Mouse (Mus musculus) kidney, adult 2 months (tissue): Measurements from ENCODE around the gene Sdk2. TPM values are rescaled to one million over a fixed set of nuclear protein-coding genes. Genes with fewer than 3 reads are reported as not detected.

ENCODE experiments used
- DNase-seq: peaks from one replicate; pipeline ENCODE4 v3.0.0; 2021
- H3K27ac ChIP-seq: fragments of 200-500 bp; 2 replicates; pipeline ENCODE4 v1.5.1; 2012; ENCODE audit warnings: low read depth, low read length, control low read depth, inconsistent platforms; ENCODE audit not compliant: insufficient read depth
- H3K27me3 ChIP-seq: fragments of 200-500 bp; replicated peaks from 2 replicates; pipeline ENCODE4 v1.6.1; 2012; ENCODE audit warnings: mild to moderate bottlenecking, moderate library complexity, low read length, inconsistent platforms; ENCODE audit not compliant: control insufficient read depth, insufficient read depth
- H3K36me3 ChIP-seq: fragments of 200-500 bp; 2 replicates; pipeline ENCODE4 v1.6.1; 2012; ENCODE audit warnings: mild to moderate bottlenecking, moderate library complexity, low read length, inconsistent platforms; ENCODE audit not compliant: control insufficient read depth, insufficient read depth
- H3K4me1 ChIP-seq: fragments of 200-500 bp; 2 replicates; pipeline ENCODE4 v1.6.1; 2011; ENCODE audit warnings: low read length; ENCODE audit not compliant: control insufficient read depth, insufficient read depth
- H3K4me3 ChIP-seq: fragments of 200-500 bp; 2 replicates; pipeline ENCODE4 v1.5.1; 2011; ENCODE audit warnings: mild to moderate bottlenecking, low read depth, low read length, control low read depth; ENCODE audit not compliant: insufficient read depth
- CTCF ChIP-seq: fragments of 200-500 bp; conservative IDR thresholded peaks from 2 replicates; pipeline ENCODE4 v1.5.1; 2011; ENCODE audit warnings: low read depth, mild to moderate bottlenecking, control low read depth, low read length, moderate library complexity, mixed read lengths; ENCODE audit not compliant: insufficient read depth, insufficient read length
- POLR2A ChIP-seq: fragments of 200-500 bp; IDR thresholded peaks from one replicate; pipeline ENCODE4 v1.6.1; 2011; ENCODE audit warnings: low read depth, low read length, control low read depth
- WGBS: fragments of 180-500 bp; shearing (Covaris S2); methylation state at CpG from one replicate; pipeline ENCODE4 v1.1.7; 2018; 5-methylcytosine and 5-hydroxymethylcytosine counted together
- polyA plus RNA-seq: library from polyadenylated mRNA; depleted of rRNA; stranded (reverse); fragments of >200 nt; gene quantifications from 2 replicates; pipeline ENCODE4 v1.2.3, GENCODE M21; 2012

Sdk2 gene
- polyA plus RNA-seq, 1 experiment = 0.63 TPM

- DNase-seq = no peak
- TF ChIP-seq CTCF = no peak
- no peak for TF ChIP-seq POLR2A
- Histone ChIP-seq H3K36me3 (no peaks in the 10 kb centered on the region), H3K4me1 (no peaks in the 10 kb centered on the region), H3K27me3 (no peaks in the 10 kb centered on the region), H3K27ac (no peak overlapping the region), H3K4me3 (no peak overlapping the region)
- 67% methylated on average over 7 of the region's 7 CpGs for WGBS
Measured at GRCm38 (mm10) chr11:113932909-113933308, 133.9 kb downstream of the Sdk2 start.

- H3K36me3 ChIP-seq = no peaks in the 10 kb centered on the region
- no peak for DNase-seq
- H3K4me1 ChIP-seq = no peaks in the 10 kb centered on the region
- TF ChIP-seq CTCF = no peak
- TF ChIP-seq POLR2A = no peak
- no peak overlapping the region for H3K27ac ChIP-seq
- WGBS = 66% methylated on average over 4 of the region's 4 CpGs
- no peaks in the 10 kb centered on the region for H3K27me3 ChIP-seq
- no peak overlapping the region for H3K4me3 ChIP-seq
Measured at GRCm38 (mm10) chr11:113931701-113932100, 135.1 kb downstream of the Sdk2 start.

- no peak overlapping the region for H3K4me3 ChIP-seq
- H3K4me1 ChIP-seq = no peaks in the 10 kb centered on the region
- TF ChIP-seq CTCF (no peak), POLR2A (no peak)
- no peaks in the 10 kb centered on the region for H3K36me3 ChIP-seq
- DNase-seq = no peak
- 83% methylated on average over 11 of the region's 11 CpGs for WGBS
- no peaks in the 10 kb centered on the region for H3K27me3 ChIP-seq
- no peak overlapping the region for H3K27ac ChIP-seq
Measured at GRCm38 (mm10) chr11:113930112-113930511, 136.7 kb downstream of the Sdk2 start.

GRCm38 (mm10) chr11:113928831-113929230 is 138.0 kb downstream of the Sdk2 start:
- TF ChIP-seq CTCF = no peak
- TF ChIP-seq POLR2A = no peak
- no peak for DNase-seq
- 44% methylated on average over 2 of the region's 2 CpGs for WGBS

GRCm38 (mm10) chr11:113928291-113928690 is 138.6 kb downstream of the Sdk2 start:
- no peak overlapping the region for H3K4me3 ChIP-seq
- no peak for DNase-seq
- no peaks in the 10 kb centered on the region for H3K36me3 ChIP-seq
- H3K4me1 ChIP-seq = no peaks in the 10 kb centered on the region
- no peak for TF ChIP-seq POLR2A
- TF ChIP-seq CTCF = no peak
- WGBS = 75% methylated on average over 9 of the region's 9 CpGs
- H3K27ac ChIP-seq = no peak overlapping the region
- H3K27me3 ChIP-seq = no peaks in the 10 kb centered on the region

More at GRCm38 (mm10) chr11:113928831-113929230, 138.0 kb downstream of the Sdk2 start:
- H3K36me3 ChIP-seq = no peaks in the 10 kb centered on the region
- no peak overlapping the region for H3K27ac ChIP-seq
- no peaks in the 10 kb centered on the region for H3K4me1 ChIP-seq
- no peak overlapping the region for H3K4me3 ChIP-seq
- H3K27me3 ChIP-seq = no peaks in the 10 kb centered on the region

GRCm38 (mm10) chr11:113927826-113928225 is 139.0 kb downstream of the Sdk2 start:
- 85% methylated on average over 3 of the region's 3 CpGs for WGBS
- Histone ChIP-seq H3K27ac (no peak overlapping the region), H3K4me3 (no peak overlapping the region), H3K27me3 (no peaks in the 10 kb centered on the region), H3K36me3 (no peaks in the 10 kb centered on the region), H3K4me1 (no peaks in the 10 kb centered on the region)
- TF ChIP-seq CTCF (no peak), POLR2A (no peak)
- DNase-seq = no peak

- Histone ChIP-seq H3K4me1 (no peaks in the 10 kb centered on the region), H3K27ac (no peak overlapping the region), H3K27me3 (no peaks in the 10 kb centered on the region), H3K36me3 (no peaks in the 10 kb centered on the region), H3K4me3 (no peak overlapping the region)
- WGBS = 90% methylated on average over 11 of the region's 11 CpGs
- DNase-seq = no peak
- TF ChIP-seq POLR2A = no peak
- no peak for TF ChIP-seq CTCF
Measured at GRCm38 (mm10) chr11:113927231-113927630, 139.6 kb downstream of the Sdk2 start.

- Histone ChIP-seq H3K27me3 (no peaks in the 10 kb centered on the region), H3K4me1 (no peaks in the 10 kb centered on the region), H3K4me3 (no peak overlapping the region), H3K36me3 (no peaks in the 10 kb centered on the region), H3K27ac (no peak overlapping the region)
- TF ChIP-seq POLR2A (no peak), CTCF (no peak)
- 66% methylated on average over 5 of the region's 5 CpGs for WGBS
- no peak for DNase-seq
Measured at GRCm38 (mm10) chr11:113923137-113923536, 143.7 kb downstream of the Sdk2 start.
